Mouse (Mus musculus) olfactory bulb, adult 2 months (tissue): ENCODE data around the gene Akap6.
"Not testable (repeated sequence)": the region's sequence is repeated elsewhere in the genome, so short reads cannot be mapped to it uniquely, and the experiment has no call there.

Experiments used
- CTCF ChIP-seq: fragments of 200-500 bp; IDR thresholded peaks from 2 replicates; pipeline ENCODE4 v1.5.1; 2012; ENCODE audit warnings: low read depth, mild to moderate bottlenecking, low read length, moderate library complexity; ENCODE audit not compliant: insufficient read depth
- POLR2A ChIP-seq: fragments of 200-500 bp; IDR thresholded peaks from 2 replicates; pipeline ENCODE4 v1.6.1; 2012; ENCODE audit warnings: mild to moderate bottlenecking, low read depth, low read length, moderate library complexity; ENCODE audit not compliant: insufficient read depth

DNA sequence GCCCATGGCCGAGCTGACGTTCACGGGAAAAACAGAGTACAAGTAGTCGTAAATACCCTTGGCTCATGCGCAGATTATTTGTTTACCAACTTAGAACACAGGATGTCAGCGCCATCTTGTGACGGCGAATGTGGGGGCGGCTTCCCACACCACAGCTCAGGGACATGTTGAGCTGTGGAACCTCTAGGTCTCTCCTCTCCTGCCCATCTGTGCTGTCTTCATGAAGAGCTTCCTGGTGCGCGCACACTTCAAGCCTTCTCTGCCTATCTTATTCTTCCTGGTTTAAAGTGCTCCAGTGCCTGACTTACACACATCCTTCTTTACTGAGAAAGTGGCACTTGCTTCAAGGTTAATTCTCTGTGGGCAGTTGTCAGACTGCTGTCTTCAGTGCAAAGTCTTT, 36.0 kb downstream of the Akap6 start:
- TF ChIP-seq CTCF, POLR2A: not testable (repeated sequence)
